Mouse (Mus musculus) embryonic fibroblast, embryonic 13.5 days (primary cell): ENCODE measurements at regions not wholly inside any gene's neighbourhood (a gene's known extent, or its start where the extent isn't known, plus 50 kb on each side); places are given as distances from the start of the nearest gene placed in this dataset.

Experiments
- CTCF ChIP-seq: IDR thresholded peaks from 2 replicates; pipeline ENCODE4 v1.5.1; 2011; ENCODE audit warnings: mild to moderate bottlenecking, control low read depth, low read length, moderate library complexity, borderline replicate concordance; ENCODE audit not compliant: insufficient read depth
- POLR2A ChIP-seq: IDR thresholded peaks from 2 replicates; pipeline ENCODE4 v1.6.1; 2011; ENCODE audit warnings: low read depth, mild to moderate bottlenecking, control low read depth, low read length, moderate library complexity

- no peak for TF ChIP-seq CTCF
- no peak for TF ChIP-seq POLR2A
Observed at GRCm38 (mm10) chr11:8772541-8772940, 108.2 kb upstream of the Tns3 start.
